Mouse (Mus musculus) NIH3T3 (cell line): ENCODE results near the gene Trib2.

ENCODE experiments used
- DNase-seq: peaks from one replicate; pipeline ENCODE4 v3.0.0-alpha.2; 2012; ENCODE audit warnings: low read depth

The Trib2 gene

DNA sequence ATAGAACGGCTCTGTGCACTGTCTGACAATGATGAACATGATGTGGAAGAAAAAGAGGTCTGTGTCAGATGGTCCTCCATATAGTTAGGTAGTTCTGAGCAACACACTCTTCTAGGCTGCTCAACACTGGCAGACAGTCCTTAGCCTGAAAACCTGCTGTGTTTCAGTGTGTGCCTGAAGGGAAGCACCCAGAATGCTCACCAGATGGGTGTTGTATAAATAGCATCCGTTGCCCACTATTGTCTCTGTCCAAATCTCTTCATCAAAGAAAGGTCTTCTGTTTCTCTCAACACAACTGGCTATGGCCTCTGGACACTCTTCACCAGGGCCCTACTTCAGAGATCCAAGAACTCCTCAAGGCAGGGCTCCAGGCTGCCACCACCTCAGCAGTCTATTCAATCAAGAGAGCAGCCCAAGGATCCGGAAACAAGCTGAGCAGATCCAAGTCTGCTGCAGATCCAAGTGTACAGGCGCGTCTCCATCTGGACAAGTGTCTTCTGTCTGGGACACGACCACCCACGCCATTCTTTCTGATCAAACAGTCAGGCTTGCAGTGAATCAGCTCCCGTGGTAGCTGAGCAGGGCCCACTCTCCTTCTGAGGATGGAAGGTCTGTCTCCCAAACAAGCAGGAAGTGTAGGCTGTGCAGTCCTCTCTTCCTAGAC is 55.1 kb downstream of the Trib2 start:
- DNase-seq, result no peak

DNA sequence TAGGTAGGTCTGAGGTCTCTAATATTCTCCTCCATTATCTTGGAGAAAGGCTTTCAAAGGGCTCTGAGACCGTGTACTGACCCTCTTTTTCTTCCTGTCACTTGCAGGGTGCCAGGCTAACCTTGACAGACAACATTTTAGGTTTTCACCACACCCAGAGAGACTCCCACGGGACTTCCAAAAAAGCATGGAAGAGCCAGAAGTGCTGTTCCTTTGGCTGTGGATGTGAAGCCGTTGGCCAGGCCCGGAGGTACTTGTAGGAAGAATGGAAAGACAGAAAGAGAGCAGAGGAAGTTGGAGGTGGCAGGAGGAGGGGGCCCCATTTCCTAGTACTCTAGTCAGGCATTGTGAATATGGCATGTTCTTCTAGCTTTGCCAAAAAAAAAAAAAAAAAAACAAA is 56.0 kb downstream of the Trib2 start:
- DNase-seq, result no peak

DNA sequence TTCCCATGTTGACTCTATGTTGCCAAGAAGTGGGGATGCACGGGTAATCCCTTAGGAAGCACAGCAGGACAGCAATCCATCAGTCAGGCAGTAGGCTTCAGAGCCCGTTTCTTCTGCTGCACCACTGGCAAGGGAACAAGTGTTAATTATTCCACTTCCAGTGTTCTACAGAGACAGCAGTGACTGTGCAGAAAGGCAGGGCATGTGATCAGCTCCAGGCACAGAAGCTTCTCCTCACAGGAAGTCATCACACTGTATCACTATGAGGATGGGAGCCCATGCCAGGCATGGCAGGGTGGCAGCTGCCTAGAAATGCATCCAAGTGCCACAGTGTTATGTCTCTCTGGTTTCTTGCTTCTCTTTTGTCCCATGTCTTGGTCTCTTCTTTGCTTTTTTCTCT is 57.9 kb downstream of the Trib2 start:
- no peak for DNase-seq

DNA sequence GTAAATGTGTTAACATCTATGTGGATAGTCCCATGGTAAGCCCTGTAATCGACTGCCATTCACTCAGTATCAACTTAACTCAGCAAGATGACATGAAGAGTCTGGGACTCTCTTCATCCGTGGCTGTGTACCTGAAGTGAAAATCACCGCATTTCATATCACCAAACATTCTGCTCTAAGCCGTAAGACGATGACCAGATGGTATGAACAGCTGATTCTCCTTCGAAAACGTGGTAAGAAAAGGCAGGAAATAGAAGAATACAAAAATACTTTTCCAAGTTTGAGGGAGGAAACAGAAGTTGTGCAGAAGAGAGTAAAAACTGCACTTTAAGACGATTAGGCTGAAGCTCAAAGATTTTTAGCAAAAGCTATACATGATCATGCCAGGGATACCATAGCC is 59.4 kb downstream of the Trib2 start:
- no peak for DNase-seq

DNA sequence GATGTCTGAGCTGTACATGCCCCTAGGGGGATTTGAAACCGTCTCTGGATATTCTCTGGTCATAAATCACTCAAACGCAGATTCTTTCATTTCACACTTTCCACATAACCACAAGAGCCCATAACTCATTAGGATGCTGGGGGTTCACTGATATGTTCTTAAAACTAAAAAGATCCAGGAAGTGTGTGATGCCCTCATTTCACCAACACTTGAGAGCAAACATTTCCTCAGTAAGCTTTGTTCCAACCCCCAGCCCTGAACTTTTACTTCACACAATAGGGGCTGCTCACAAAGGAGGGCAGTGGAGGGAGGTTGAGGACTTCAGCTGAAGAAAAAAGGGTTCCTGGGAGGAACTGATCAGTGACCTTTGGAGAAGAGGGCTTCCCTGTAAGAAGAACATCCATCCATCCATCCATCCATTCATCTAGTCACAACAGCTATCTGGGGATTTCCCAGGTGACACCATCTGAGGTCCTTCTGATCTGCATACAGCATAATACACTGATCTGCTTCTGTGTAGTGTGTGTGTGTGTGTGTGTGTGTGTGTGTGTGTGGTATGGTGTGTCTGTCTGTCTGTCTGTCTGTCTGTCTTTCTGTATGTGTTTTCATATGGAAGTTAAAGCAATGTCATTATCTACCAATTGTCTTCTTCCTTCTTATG is 61.6 kb downstream of the Trib2 start:
- DNase-seq, result no peak

DNA sequence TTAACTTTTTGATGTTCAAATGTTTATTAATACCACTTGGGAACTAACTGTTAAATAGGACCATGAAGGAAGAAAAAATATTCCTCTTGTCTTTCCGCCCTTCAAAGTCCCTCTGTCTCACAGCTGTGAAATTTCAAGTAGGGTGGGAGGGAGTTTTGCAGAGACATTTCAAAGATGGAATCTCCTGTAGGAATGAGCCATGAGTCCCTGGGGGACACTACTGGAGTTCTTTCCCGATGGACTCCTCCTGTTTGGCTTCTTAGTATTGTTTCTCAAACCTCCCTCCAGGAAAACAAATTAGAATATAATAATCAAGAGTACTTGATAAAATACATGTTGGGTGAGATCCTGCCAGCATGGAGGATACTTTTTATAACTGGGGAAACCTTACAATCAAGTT is 62.1 kb downstream of the Trib2 start:
- no peak for DNase-seq

DNA sequence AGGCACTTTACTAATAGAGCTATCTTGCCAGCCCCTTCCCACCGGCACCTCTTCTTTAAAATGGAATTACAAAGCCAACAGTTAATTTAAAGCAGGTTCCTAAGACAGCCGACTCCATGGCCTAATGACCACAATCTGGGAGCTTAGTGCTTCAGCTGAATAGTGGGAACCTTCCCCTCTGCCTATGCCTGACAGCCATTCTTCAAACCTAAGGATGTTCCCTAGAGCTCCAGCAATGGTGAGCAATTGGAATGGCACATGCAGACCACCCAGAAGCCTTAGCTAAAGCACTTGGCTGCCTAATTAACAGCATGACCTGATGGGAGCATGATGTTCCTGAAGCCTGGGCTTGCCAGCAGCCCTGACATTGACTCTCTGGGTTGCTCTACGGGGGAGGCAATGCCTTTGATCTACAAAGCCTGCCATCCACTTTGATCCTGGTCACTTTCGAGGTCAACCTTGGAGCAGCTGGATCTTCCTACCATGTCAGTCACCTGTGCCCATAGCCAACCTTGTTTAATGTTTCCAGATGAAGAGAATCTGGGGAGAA is 67.0 kb downstream of the Trib2 start:
- DNase-seq, result no peak

DNA sequence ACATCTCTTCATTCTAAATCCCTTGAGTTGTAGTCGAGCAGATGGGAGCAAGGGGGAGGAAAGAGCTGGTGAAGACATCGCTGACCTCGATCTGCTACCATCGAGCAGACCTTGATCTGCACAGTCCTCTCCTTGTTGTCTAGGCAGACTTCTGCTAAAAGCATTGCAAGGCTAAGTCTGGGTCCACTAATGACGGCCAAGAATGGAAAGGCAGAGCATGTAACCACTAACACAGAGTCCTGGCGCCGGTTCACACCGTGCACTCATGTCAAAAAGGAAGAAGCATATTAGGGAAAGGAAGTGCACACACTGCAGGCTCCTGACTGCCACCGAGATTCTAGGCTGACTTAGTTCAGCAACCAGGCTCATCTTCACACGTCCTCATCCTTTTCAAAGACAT is 71.0 kb downstream of the Trib2 start:
- no peak for DNase-seq
